Comparison of ENCODE assay signal across 7 mouse cellular contexts in the genomic region with DNA sequence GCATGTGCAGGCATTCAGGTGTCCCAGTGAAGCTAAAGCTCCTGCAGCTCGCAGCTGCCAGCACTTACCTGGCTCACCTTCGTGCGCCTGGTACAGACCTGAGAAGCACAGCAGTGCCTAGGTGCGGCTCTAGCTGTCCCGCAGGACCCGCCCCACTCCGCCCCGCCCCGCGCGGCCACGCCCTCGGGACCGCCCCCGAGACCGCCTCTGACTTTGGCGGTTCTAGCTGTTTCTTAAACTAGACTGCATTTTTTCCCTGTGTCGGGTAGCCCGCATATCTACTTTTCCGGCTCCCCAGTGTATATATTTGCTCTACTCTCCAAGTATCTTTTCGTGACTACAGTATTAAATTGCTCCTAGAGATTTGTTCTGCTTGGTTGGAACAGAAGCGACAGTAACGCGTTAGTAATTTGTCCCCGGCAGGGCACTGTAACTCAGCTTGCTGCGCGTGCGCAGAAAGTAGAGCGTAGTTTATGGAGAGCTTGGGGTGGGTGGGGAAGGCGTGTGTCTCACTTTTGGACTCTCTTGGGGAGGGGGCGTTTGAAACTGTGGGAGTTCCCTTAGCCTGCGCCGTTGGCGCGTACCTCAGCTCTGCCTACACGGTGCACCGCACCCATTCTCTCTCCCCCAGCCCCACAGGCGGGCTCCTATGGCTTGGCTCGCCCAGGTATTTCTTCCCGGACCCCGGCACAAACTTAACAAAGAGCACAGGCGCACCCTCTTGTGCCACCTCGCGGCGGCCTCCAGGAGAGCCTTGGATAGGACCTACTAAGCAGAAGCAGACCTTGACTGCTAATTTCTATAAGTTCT. TPM values are rescaled to one million over a fixed set of nuclear protein-coding genes. Genes with fewer than 3 reads are reported as not detected.
DNase-seq lines count a peak whose midpoint lies in the region; ATAC-seq lines count a peak whose summit lies in the region.

A gene (minus strand): TSS at position 159 of the 810 bp plus-strand sequence.

- WGBS in intestine, embryonic 16.5 days: 1% methylated on average over 45 of the region's 45 CpGs
- under 1% methylated on average over 45 of the region's 45 CpGs for WGBS in midbrain, embryonic 11.5 days

- no peaks in the 10 kb centered on the region for H3K9me3 ChIP-seq in intestine, embryonic 16.5 days (ENCODE audit: control insufficient read depth, low read length)
- H3K9me3 ChIP-seq in midbrain, embryonic 11.5 days (ENCODE audit: control insufficient read depth, low read length): no peaks in the 10 kb centered on the region

- H3K36me3 ChIP-seq in intestine, embryonic 16.5 days (ENCODE audit: control insufficient read depth, insufficient read depth, low read length): no peaks in the 10 kb centered on the region
- H3K36me3 ChIP-seq in midbrain, embryonic 11.5 days (ENCODE audit: control insufficient read depth, insufficient read depth, low read length): no peaks in the 10 kb centered on the region

- H3K9ac ChIP-seq in intestine, embryonic 16.5 days (ENCODE audit: low read depth, low read length): peak within 1 kb of the TSS; percentile 86
- peak within 1 kb of the TSS; percentile 87 for H3K9ac ChIP-seq in midbrain, embryonic 11.5 days (ENCODE audit: low read length)

- peak within 1 kb of the TSS; percentile 73 for H3K4me3 ChIP-seq in intestine, embryonic 16.5 days (ENCODE audit: low read length)
- peak within 1 kb of the TSS; percentile 63 for H3K4me3 ChIP-seq in midbrain, embryonic 11.5 days (ENCODE audit: low read depth, low read length)

- peak within 1 kb of the TSS; percentile 92 for H3K27ac ChIP-seq in intestine, embryonic 16.5 days (ENCODE audit: low read length)
- H3K27ac ChIP-seq in midbrain, embryonic 11.5 days (ENCODE audit: low read depth, low read length): peak within 1 kb of the TSS; percentile 40; the same call in 1 of the 2 replicates

- peak within 1 kb of the TSS; percentile 70 for H3K4me2 ChIP-seq in intestine, embryonic 16.5 days (ENCODE audit: low read depth, low read length)
- peak within 1 kb of the TSS; percentile 71 for H3K4me2 ChIP-seq in midbrain, embryonic 11.5 days

- DNase-seq in adrenal gland, adult 8-10 months: peak; percentile 89
- peak; percentile 97 for DNase-seq in embryo, embryonic 9.5 days (ENCODE audit: extremely low spot score)
- peak; percentile 83 to 94 for DNase-seq in gastrocnemius, postnatal 4 days (ENCODE audit: low spot score in 2 of 2)
- peak; percentile 95 to 98 for DNase-seq in left cerebral cortex, postnatal 36 days (ENCODE audit: low spot score in 2 of 2)
- DNase-seq in midbrain, embryonic 11.5 days (ENCODE audit: low spot score, missing footprints): peak; percentile 99
- DNase-seq in skeletal muscle tissue, adult 2 months (ENCODE audit: low read depth, low spot score): peak; percentile 93

- peaks cover 11% of the 10 kb centered on the region for H3K4me1 ChIP-seq in intestine, embryonic 16.5 days (ENCODE audit: control insufficient read depth, insufficient read depth, low read length)
- H3K4me1 ChIP-seq in midbrain, embryonic 11.5 days (ENCODE audit: control insufficient read depth, insufficient read depth, low read length): 0 out of 2 replicates have a peak, but pooled peaks cover 7% of the 10 kb centered on the region

- no peaks in the 10 kb centered on the region for H3K27me3 ChIP-seq in intestine, embryonic 16.5 days (replicated peaks; ENCODE audit: control insufficient read depth, insufficient read depth, low read length)
- peaks cover 8% of the 10 kb centered on the region for H3K27me3 ChIP-seq in midbrain, embryonic 11.5 days (ENCODE audit: control insufficient read depth, insufficient read depth, low read length)

- peak; percentile 95 for ATAC-seq in intestine, embryonic 16.5 days
- ATAC-seq in midbrain, embryonic 11.5 days (ENCODE audit: low FRiP score): peak; percentile 96

- intact Hi-C loops in left cerebral cortex, postnatal 36 days (cut with DNase I): loop anchor here (2.0 kb wide), 1 partner anchor 23 kb away; no protein-coding TSS in a partner anchor

RNA-seq across cellular contexts. Expression of the gene that starts here (rescaled TPM):
- 100 to 1,000 TPM in 2 of 4 experiments, 10 to 100 TPM in 2; 69.3 to 119 (median 87.4) TPM for total RNA-seq in adrenal gland, adult 8-10 months (2022)
- total RNA-seq in gastrocnemius, postnatal 4 days (2021): 10 to 100 TPM; 29.3 to 31.7 TPM
- 379 and 381 TPM in 2 replicates for polyA plus RNA-seq in intestine, embryonic 16.5 days (2015; fragmentation: Nextera tagmentation; extraction: Ambion mirVana)
- 100 to 1,000 TPM; 105 to 117 TPM for total RNA-seq in left cerebral cortex, postnatal 36 days (2021)
- polyA plus RNA-seq in midbrain, embryonic 11.5 days (2014; fragmentation: Nextera tagmentation; extraction: Ambion mirVana): 58.9 and 60.8 TPM in 2 replicates

Comparison
In these comparisons a context has a peak if more than half of its experiments do, and no peak if none do; other contexts are left out.
1. Peak in every context shown above with its lines: DNase-seq, ATAC-seq, H3K4me3 ChIP-seq and H3K27ac ChIP-seq.